Mouse (Mus musculus) limb, embryonic 10.5 days (tissue): ENCODE results near the gene Mex3d. TPM values are rescaled to one million over a fixed set of nuclear protein-coding genes. Genes with fewer than 3 reads are reported as not detected.
A peak's percentile ranks its signal among the peaks of the same experiment; 100 is the strongest.
"Not testable (repeated sequence)": the region's sequence is repeated elsewhere in the genome, so short reads cannot be mapped to it uniquely, and the experiment has no call there.

Experiments
- DNase-seq: peaks from one replicate; pipeline ENCODE4 v3.0.0-alpha.2; 2017; ENCODE audit warnings: low spot score
- H3K27ac ChIP-seq: fragments of 300-500 bp; sonication (generic); 2 replicates; pipeline ENCODE4 v1.5.1; 2016; ENCODE audit warnings: mild to moderate bottlenecking
- H3K27me3 ChIP-seq: fragments of 300-500 bp; sonication (generic); 2 replicates; pipeline ENCODE4 v1.6.1; 2016; ENCODE audit warnings: low read depth, mild to moderate bottlenecking; ENCODE audit not compliant: poor library complexity, severe bottlenecking
- H3K36me3 ChIP-seq: fragments of 300-500 bp; sonication (generic); 2 replicates; pipeline ENCODE4 v1.6.1; 2016; ENCODE audit warnings: mild to moderate bottlenecking, moderate library complexity
- H3K4me1 ChIP-seq: fragments of 300-500 bp; sonication (generic); 2 replicates; pipeline ENCODE4 v1.6.1; 2016
- H3K4me3 ChIP-seq: fragments of 300-500 bp; sonication (generic); 2 replicates; pipeline ENCODE4 v1.5.1; 2016; ENCODE audit warnings: mild to moderate bottlenecking, moderate library complexity
- H3K9me3 ChIP-seq: fragments of 300-500 bp; sonication (generic); replicated peaks from 2 replicates; pipeline ENCODE4 v1.6.1; 2016; ENCODE audit warnings: mild to moderate bottlenecking
- WGBS: fragments of 180-500 bp; shearing (Covaris S2); methylation state at CpG from one replicate; pipeline ENCODE4 v1.1.7; 2016; 5-methylcytosine and 5-hydroxymethylcytosine counted together
- polyA plus RNA-seq: library from polyadenylated mRNA; unstranded; fragments of >200 nt; fragmentation: Nextera tagmentation; extraction: Ambion mirVana; gene quantifications from 2 replicates; pipeline ENCODE4 v1.2.1, GENCODE M21; 2016

Gene Mex3d
- polyA plus RNA-seq, 1 experiment from 2014 or later, result 7.5 TPM

GRCm38 (mm10) chr10:80356001-80356682 is 31.3 kb downstream of the Mex3d start, which contains the start of gene Plk5:
Gene Plk5, plus strand, starts transcription at chr10:80356459.
- DNase-seq, result peak; percentile 53
- WGBS, result under 1% methylated on average over 53 of the region's 53 CpGs
- Histone ChIP-seq H3K9me3 (no peaks in the 10 kb centered on the region), H3K27ac (peak within 1 kb of the TSS; percentile 56; the same call in 1 of the 2 replicates), H3K4me1 (peaks cover 28% of the 10 kb centered on the region), H3K4me3 (peak within 1 kb of the TSS; percentile 46), H3K36me3 (no peaks in the 10 kb centered on the region), H3K27me3 (peaks cover 100% of the 10 kb centered on the region)

- 0 out of 2 replicates have a peak overlapping the region, but pooled peaks have one; percentile 46 for H3K4me3 ChIP-seq
- H3K4me1 ChIP-seq, result peaks cover 28% of the 10 kb centered on the region
- H3K9me3 ChIP-seq, result no peaks in the 10 kb centered on the region
- peaks cover 100% of the 10 kb centered on the region for H3K27me3 ChIP-seq
- H3K36me3 ChIP-seq, result no peaks in the 10 kb centered on the region
- no peak for DNase-seq
- whole genome bisulfite sequencing, result 13% methylated on average over 9 of the region's 9 CpGs
- no peak overlapping the region for H3K27ac ChIP-seq
These were observed 32.0 kb downstream of the Mex3d start for GRCm38 (mm10) chr10:80355431-80355830.

- no peak for DNase-seq
- Histone ChIP-seq H3K9me3 (no peaks in the 10 kb centered on the region), H3K4me3 (no peak overlapping the region), H3K27ac (no peak overlapping the region), H3K36me3 (0 out of 2 replicates have a peak, but pooled peaks cover 2% of the 10 kb centered on the region), H3K27me3 (peaks cover 100% of the 10 kb centered on the region), H3K4me1 (peaks cover 38% of the 10 kb centered on the region)
- 62% methylated on average over 8 of the region's 8 CpGs for WGBS
These were observed 34.7 kb downstream of the Mex3d start for GRCm38 (mm10) chr10:80352727-80353126.

- Histone ChIP-seq H3K27ac (no peak overlapping the region), H3K4me1 (peaks cover 32% of the 10 kb centered on the region), H3K36me3 (0 out of 2 replicates have a peak, but pooled peaks cover 2% of the 10 kb centered on the region), H3K27me3 (peaks cover 100% of the 10 kb centered on the region), H3K4me3 (no peak overlapping the region), H3K9me3 (no peaks in the 10 kb centered on the region)
- no peak for DNase-seq
- 33% methylated on average over 11 of the region's 11 CpGs for WGBS
These were observed 35.6 kb downstream of the Mex3d start for GRCm38 (mm10) chr10:80351896-80352295.

GRCm38 (mm10) chr10:80350292-80350691 is 37.2 kb downstream of the Mex3d start:
- WGBS, result 3% methylated on average over 7 of the region's 7 CpGs
- Histone ChIP-seq H3K36me3 (0 out of 2 replicates have a peak, but pooled peaks cover 2% of the 10 kb centered on the region), H3K9me3 (no peaks in the 10 kb centered on the region), H3K27ac (no peak overlapping the region), H3K4me1 (peaks cover 20% of the 10 kb centered on the region), H3K4me3 (no peak overlapping the region; the same call in 1 of the 2 replicates), H3K27me3 (peaks cover 100% of the 10 kb centered on the region)
- DNase-seq, result peak; percentile 93

GRCm38 (mm10) chr10:80348981-80349380 is 38.5 kb downstream of the Mex3d start:
- Histone ChIP-seq H3K4me1 (peaks cover 26% of the 10 kb centered on the region), H3K27me3 (peaks cover 100% of the 10 kb centered on the region), H3K27ac (no peak overlapping the region), H3K4me3 (peak overlapping the region; percentile 40), H3K36me3 (0 out of 2 replicates have a peak, but pooled peaks cover 2% of the 10 kb centered on the region), H3K9me3 (no peaks in the 10 kb centered on the region)
- WGBS, result 18% methylated on average over 26 of the region's 26 CpGs
- no peak for DNase-seq

GRCm38 (mm10) chr10:80348244-80348781 is 39.1 kb downstream of the Mex3d start, which contains the start of gene Adamtsl5:
Gene Adamtsl5, minus strand, starts transcription at chr10:80348412.
- Histone ChIP-seq H3K4me3 (peak within 1 kb of the TSS; percentile 40), H3K27me3 (peaks cover 100% of the 10 kb centered on the region), H3K27ac (no peak within 1 kb of the TSS), H3K4me1 (peaks cover 31% of the 10 kb centered on the region), H3K9me3 (no peaks in the 10 kb centered on the region), H3K36me3 (0 out of 2 replicates have a peak, but pooled peaks cover 2% of the 10 kb centered on the region)
- 1% methylated on average over 40 of the region's 42 CpGs for WGBS
- peak; percentile 78 for DNase-seq

GRCm38 (mm10) chr10:80347514-80347967 is 39.9 kb downstream of the Mex3d start:
- Histone ChIP-seq H3K9me3 (no peaks in the 10 kb centered on the region), H3K4me3 (no peak overlapping the region; the same call in 1 of the 2 replicates), H3K27me3 (peaks cover 100% of the 10 kb centered on the region), H3K4me1 (peaks cover 39% of the 10 kb centered on the region), H3K36me3 (0 out of 2 replicates have a peak, but pooled peaks cover 2% of the 10 kb centered on the region), H3K27ac (no peak overlapping the region)
- no peak for DNase-seq
- WGBS, result 18% methylated on average over 17 of the region's 17 CpGs

- not testable (repeated sequence) for DNase-seq
These were observed 41.5 kb downstream of the Mex3d start for GRCm38 (mm10) chr10:80345929-80346328.

GRCm38 (mm10) chr10:80345122-80345521 is 42.3 kb downstream of the Mex3d start:
- WGBS, result under 1% methylated on average over 16 of the region's 16 CpGs
- Histone ChIP-seq H3K36me3 (0 out of 2 replicates have a peak, but pooled peaks cover 2% of the 10 kb centered on the region), H3K4me1 (peaks cover 61% of the 10 kb centered on the region), H3K4me3 (0 out of 2 replicates have a peak overlapping the region, but pooled peaks have one; percentile 19), H3K9me3 (no peaks in the 10 kb centered on the region), H3K27ac (peak overlapping the region; percentile 10; the same call in 1 of the 2 replicates), H3K27me3 (peaks cover 100% of the 10 kb centered on the region)
- DNase-seq, result no peak

More at GRCm38 (mm10) chr10:80345929-80346328, 41.5 kb downstream of the Mex3d start:
- H3K4me1 ChIP-seq, result peaks cover 55% of the 10 kb centered on the region
- not testable (repeated sequence) for H3K4me3 ChIP-seq, H3K27ac ChIP-seq, H3K9me3 ChIP-seq, H3K36me3 ChIP-seq
- H3K27me3 ChIP-seq, result peaks cover 100% of the 10 kb centered on the region
- 72% methylated on average over 6 of the region's 6 CpGs for WGBS

GRCm38 (mm10) chr10:80344131-80344661 is 43.3 kb downstream of the Mex3d start:
- Histone ChIP-seq H3K27ac (no peak overlapping the region), H3K4me3 (no peak overlapping the region), H3K36me3 (0 out of 2 replicates have a peak, but pooled peaks cover 2% of the 10 kb centered on the region), H3K27me3 (peaks cover 99% of the 10 kb centered on the region), H3K9me3 (no peaks in the 10 kb centered on the region), H3K4me1 (peaks cover 62% of the 10 kb centered on the region)
- DNase-seq, result no peak
- WGBS, result 42% methylated on average over 9 of the region's 9 CpGs

GRCm38 (mm10) chr10:80343425-80343895 is 44.0 kb downstream of the Mex3d start:
- Histone ChIP-seq H3K4me3 (peak overlapping the region; percentile 44), H3K36me3 (0 out of 2 replicates have a peak, but pooled peaks cover under 1% of the 10 kb centered on the region), H3K27ac (no peak overlapping the region), H3K4me1 (peaks cover 54% of the 10 kb centered on the region), H3K27me3 (peaks cover 94% of the 10 kb centered on the region), H3K9me3 (no peaks in the 10 kb centered on the region)
- no peak for DNase-seq
- 25% methylated on average over 13 of the region's 13 CpGs for WGBS
